Mouse (Mus musculus) brown adipose tissue, adult 24 weeks (tissue): Measurements from ENCODE around the gene Sorl1. TPM values are rescaled to one million over a fixed set of nuclear protein-coding genes. Genes with fewer than 3 reads are reported as not detected.

Experiments
- H3K27ac ChIP-seq: fragments of 200-500 bp; replicated peaks from 2 replicates; pipeline ENCODE4 v1.5.1; 2012; ENCODE audit warnings: low read depth, mild to moderate bottlenecking, low read length
- H3K4me1 ChIP-seq: fragments of 200-500 bp; 2 replicates; pipeline ENCODE4 v1.6.1; 2012; ENCODE audit warnings: low read length, mixed read lengths; ENCODE audit not compliant: control insufficient read depth, insufficient read depth, insufficient read length
- H3K4me3 ChIP-seq: fragments of 200-500 bp; 2 replicates; pipeline ENCODE4 v1.5.1; 2012; ENCODE audit warnings: low read depth, mild to moderate bottlenecking, low read length, moderate library complexity; ENCODE audit not compliant: insufficient read depth
- polyA plus RNA-seq: library from polyadenylated mRNA; stranded (reverse); fragments of >200 nt; gene quantifications from 2 replicates; pipeline ENCODE4 v1.2.4, GENCODE M21; 2012; ENCODE audit not compliant: missing spikeins, insufficient read depth, insufficient read length

The Sorl1 gene
- polyA plus RNA-seq, 1 experiment, result 25.3 TPM

GRCm38 (mm10) chr9:42109131-42109530, 15.0 kb downstream of the Sorl1 start:
- no peaks in the 10 kb centered on the region for H3K4me1 ChIP-seq
- no peak overlapping the region for H3K27ac ChIP-seq
- no peak overlapping the region for H3K4me3 ChIP-seq

- Histone ChIP-seq H3K27ac (no peak overlapping the region), H3K4me3 (no peak overlapping the region), H3K4me1 (no peaks in the 10 kb centered on the region)
Observed at GRCm38 (mm10) chr9:42108369-42108951, 15.6 kb downstream of the Sorl1 start.

- Histone ChIP-seq H3K27ac (no peak overlapping the region), H3K4me3 (no peak overlapping the region), H3K4me1 (no peaks in the 10 kb centered on the region)
Observed at GRCm38 (mm10) chr9:42107062-42107461, 17.0 kb downstream of the Sorl1 start.

- H3K4me1 ChIP-seq, result no peaks in the 10 kb centered on the region
- H3K27ac ChIP-seq, result no peak overlapping the region
- no peak overlapping the region for H3K4me3 ChIP-seq
Observed at GRCm38 (mm10) chr9:42106305-42106704, 17.8 kb downstream of the Sorl1 start.

- Histone ChIP-seq H3K4me1 (no peaks in the 10 kb centered on the region), H3K27ac (no peak overlapping the region), H3K4me3 (no peak overlapping the region)
Observed at GRCm38 (mm10) chr9:42103546-42103945, 20.6 kb downstream of the Sorl1 start.

- Histone ChIP-seq H3K27ac (no peak overlapping the region), H3K4me3 (no peak overlapping the region), H3K4me1 (no peaks in the 10 kb centered on the region)
Observed at GRCm38 (mm10) chr9:42102013-42102412, 22.1 kb downstream of the Sorl1 start.

GRCm38 (mm10) chr9:42101266-42101665, 22.8 kb downstream of the Sorl1 start:
- Histone ChIP-seq H3K4me3 (no peak overlapping the region), H3K4me1 (no peaks in the 10 kb centered on the region), H3K27ac (no peak overlapping the region)

- Histone ChIP-seq H3K4me1 (no peaks in the 10 kb centered on the region), H3K4me3 (no peak overlapping the region), H3K27ac (no peak overlapping the region)
Observed at GRCm38 (mm10) chr9:42100618-42101210, 23.4 kb downstream of the Sorl1 start.

GRCm38 (mm10) chr9:42098474-42099121, 25.5 kb downstream of the Sorl1 start:
- Histone ChIP-seq H3K27ac (no peak overlapping the region), H3K4me1 (no peaks in the 10 kb centered on the region), H3K4me3 (no peak overlapping the region)

GRCm38 (mm10) chr9:42097731-42098473, 26.2 kb downstream of the Sorl1 start:
- Histone ChIP-seq H3K4me3 (no peak overlapping the region), H3K27ac (no peak overlapping the region), H3K4me1 (no peaks in the 10 kb centered on the region)

- no peaks in the 10 kb centered on the region for H3K4me1 ChIP-seq
- no peak overlapping the region for H3K27ac ChIP-seq
- no peak overlapping the region for H3K4me3 ChIP-seq
Observed at GRCm38 (mm10) chr9:42097006-42097730, 26.9 kb downstream of the Sorl1 start.

GRCm38 (mm10) chr9:42094752-42095151, 29.3 kb downstream of the Sorl1 start:
- Histone ChIP-seq H3K27ac (no peak overlapping the region), H3K4me1 (no peaks in the 10 kb centered on the region)

GRCm38 (mm10) chr9:42094028-42094551, 30.0 kb downstream of the Sorl1 start:
- no peak overlapping the region for H3K4me3 ChIP-seq
- no peak overlapping the region for H3K27ac ChIP-seq
- no peaks in the 10 kb centered on the region for H3K4me1 ChIP-seq

More at GRCm38 (mm10) chr9:42094752-42095151, 29.3 kb downstream of the Sorl1 start:
- no peak overlapping the region for H3K4me3 ChIP-seq

- H3K4me1 ChIP-seq, result no peaks in the 10 kb centered on the region
- H3K27ac ChIP-seq, result no peak overlapping the region
- no peak overlapping the region for H3K4me3 ChIP-seq
Observed at GRCm38 (mm10) chr9:42092749-42093148, 31.3 kb downstream of the Sorl1 start.

GRCm38 (mm10) chr9:42091561-42091960, 32.5 kb downstream of the Sorl1 start:
- no peaks in the 10 kb centered on the region for H3K4me1 ChIP-seq
- no peak overlapping the region for H3K27ac ChIP-seq
- H3K4me3 ChIP-seq, result no peak overlapping the region
